Mouse (Mus musculus): ENCODE measurements at regions not wholly inside any gene's neighbourhood (a gene's known extent, or its start where the extent isn't known, plus 50 kb on each side); places are given as distances from the start of the nearest gene placed in this dataset.

DNA sequence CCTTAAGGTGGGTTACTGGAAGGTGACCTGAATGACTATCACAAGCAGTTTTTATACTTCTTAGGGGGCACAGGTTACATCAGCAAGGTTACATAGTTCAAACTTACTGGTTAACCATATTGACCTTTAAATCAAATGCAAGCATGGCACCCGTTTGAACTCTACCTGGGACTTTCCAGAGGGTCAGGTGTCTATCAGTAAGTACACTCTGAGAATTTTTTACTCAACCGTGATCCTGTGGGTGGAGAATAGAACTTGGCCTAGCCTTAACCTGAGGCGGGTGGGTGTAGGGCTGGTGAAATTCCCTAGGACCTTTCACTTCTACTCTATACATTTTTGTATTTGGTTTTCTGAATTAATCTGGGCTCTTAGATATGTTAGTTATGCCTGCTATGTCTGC lies 170.5 kb upstream of the Rasa1 start:
- Histone ChIP-seq H3K9me3 (ENCODE audit: control insufficient read depth, low read length) (no peaks in the 10 kb centered on the region), H3K27ac (replicated peaks; ENCODE audit: low read depth, low read length) (no peak overlapping the region), H3K36me3 (ENCODE audit: control insufficient read depth, insufficient read depth, low read length) (no peaks in the 10 kb centered on the region), H3K4me1 (ENCODE audit: control insufficient read depth, insufficient read depth, low read length) (no peaks in the 10 kb centered on the region), H3K4me3 (replicated peaks; ENCODE audit: low read depth, low read length) (no peak overlapping the region), H3K4me2 (ENCODE audit: low read length) (no peak overlapping the region), H3K27me3 (ENCODE audit: control insufficient read depth, insufficient read depth, low read length) (no peaks in the 10 kb centered on the region), H3K9ac (replicated peaks; ENCODE audit: low read length) (no peak overlapping the region)
- ATAC-seq (ENCODE audit: low FRiP score, low TSS enrichment) (no peak), DNase-seq (no peak)
- WGBS = 91% methylated on average over 3 of the region's 3 CpGs

DNA sequence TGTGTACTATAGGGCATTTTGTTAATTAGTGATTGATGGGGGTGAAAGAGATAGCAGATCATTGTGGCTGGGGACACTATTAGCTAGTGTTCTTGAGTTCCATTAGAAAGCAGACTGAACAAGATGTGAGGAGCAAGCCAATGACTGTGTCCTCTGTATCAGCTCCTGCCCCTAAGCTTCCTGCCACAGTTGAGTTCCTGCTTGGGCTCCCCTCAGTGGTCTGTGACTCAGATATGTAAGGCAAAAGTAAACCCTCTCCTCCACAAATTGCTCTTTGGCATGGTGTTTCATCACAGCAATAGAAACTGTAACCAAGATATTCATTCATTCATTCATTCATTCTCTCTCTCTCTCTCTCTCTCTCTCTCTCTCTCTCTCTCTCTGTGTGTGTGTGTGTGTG lies 169.7 kb upstream of the Rasa1 start:
- Histone ChIP-seq H3K4me2 (ENCODE audit: low read length) (no peak overlapping the region), H3K4me3 (replicated peaks; ENCODE audit: low read depth, low read length) (no peak overlapping the region), H3K9ac (replicated peaks; ENCODE audit: low read length) (no peak overlapping the region), H3K36me3 (ENCODE audit: control insufficient read depth, insufficient read depth, low read length) (no peaks in the 10 kb centered on the region), H3K9me3 (ENCODE audit: control insufficient read depth, low read length) (no peaks in the 10 kb centered on the region), H3K4me1 (ENCODE audit: control insufficient read depth, insufficient read depth, low read length) (no peaks in the 10 kb centered on the region), H3K27me3 (ENCODE audit: control insufficient read depth, insufficient read depth, low read length) (no peaks in the 10 kb centered on the region), H3K27ac (replicated peaks; ENCODE audit: low read depth, low read length) (no peak overlapping the region)
- DNase-seq (no peak), ATAC-seq (ENCODE audit: low FRiP score, low TSS enrichment) (no peak)

- DNase-seq (no peak), ATAC-seq (ENCODE audit: low FRiP score, low TSS enrichment) (no peak)
- WGBS = 95% methylated on average over 1 of the region's 1 CpGs
- Histone ChIP-seq H3K27me3 (ENCODE audit: control insufficient read depth, insufficient read depth, low read length) (no peaks in the 10 kb centered on the region), H3K27ac (replicated peaks; ENCODE audit: low read depth, low read length) (no peak overlapping the region), H3K36me3 (ENCODE audit: control insufficient read depth, insufficient read depth, low read length) (no peaks in the 10 kb centered on the region), H3K9ac (replicated peaks; ENCODE audit: low read length) (no peak overlapping the region), H3K4me2 (ENCODE audit: low read length) (no peak overlapping the region), H3K9me3 (ENCODE audit: control insufficient read depth, low read length) (no peaks in the 10 kb centered on the region), H3K4me3 (replicated peaks; ENCODE audit: low read depth, low read length) (no peak overlapping the region), H3K4me1 (ENCODE audit: control insufficient read depth, insufficient read depth, low read length) (no peaks in the 10 kb centered on the region)
These were observed 150.7 kb upstream of the Rasa1 start for GRCm38 (mm10) chr13:85439581-85439980.

DNA sequence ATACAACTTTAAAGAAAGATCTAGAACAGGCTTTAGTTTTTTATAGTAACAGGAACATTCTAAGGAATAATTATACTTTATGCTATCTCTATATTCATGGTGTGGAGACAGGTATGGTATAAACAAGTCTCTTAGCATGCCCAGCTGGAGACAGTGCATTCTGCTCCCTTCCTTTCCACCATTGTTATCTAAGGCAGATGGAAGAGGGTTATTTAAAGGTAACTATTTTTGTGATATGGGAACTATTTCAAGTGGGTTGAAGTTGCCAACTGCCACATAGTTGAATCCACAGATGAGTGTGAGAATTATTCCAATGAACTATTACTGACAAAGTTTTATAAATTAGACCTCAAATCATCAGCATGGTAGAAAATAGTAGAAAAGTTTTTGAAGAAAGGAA lies 148.9 kb upstream of the Rasa1 start:
- no peak for ATAC-seq (ENCODE audit: low FRiP score, low TSS enrichment)
- Histone ChIP-seq H3K9ac (replicated peaks; ENCODE audit: low read length) (no peak overlapping the region), H3K27ac (replicated peaks; ENCODE audit: low read depth, low read length) (no peak overlapping the region), H3K4me1 (ENCODE audit: control insufficient read depth, insufficient read depth, low read length) (no peaks in the 10 kb centered on the region), H3K27me3 (ENCODE audit: control insufficient read depth, insufficient read depth, low read length) (no peaks in the 10 kb centered on the region), H3K4me2 (ENCODE audit: low read length) (no peak overlapping the region), H3K9me3 (ENCODE audit: control insufficient read depth, low read length) (no peaks in the 10 kb centered on the region), H3K4me3 (replicated peaks; ENCODE audit: low read depth, low read length) (no peak overlapping the region), H3K36me3 (ENCODE audit: control insufficient read depth, insufficient read depth, low read length) (no peaks in the 10 kb centered on the region)
- no peak for DNase-seq

- H3K4me3 ChIP-seq (replicated peaks; ENCODE audit: low read depth, low read length) = no peak overlapping the region
- H3K27me3 ChIP-seq (ENCODE audit: control insufficient read depth, insufficient read depth, low read length) = no peaks in the 10 kb centered on the region
- 86% methylated on average over 4 of the region's 4 CpGs for WGBS
- H3K4me2 ChIP-seq (ENCODE audit: low read length) = no peak overlapping the region
- H3K27ac ChIP-seq (replicated peaks; ENCODE audit: low read depth, low read length) = no peak overlapping the region
- H3K36me3 ChIP-seq (ENCODE audit: control insufficient read depth, insufficient read depth, low read length) = no peaks in the 10 kb centered on the region
- DNase-seq (no peak), ATAC-seq (ENCODE audit: low FRiP score, low TSS enrichment) (no peak)
- H3K9ac ChIP-seq (replicated peaks; ENCODE audit: low read length) = no peak overlapping the region
- no peaks in the 10 kb centered on the region for H3K4me1 ChIP-seq (ENCODE audit: control insufficient read depth, insufficient read depth, low read length)
- no peaks in the 10 kb centered on the region for H3K9me3 ChIP-seq (ENCODE audit: control insufficient read depth, low read length)
These were observed 148.1 kb upstream of the Rasa1 start for GRCm38 (mm10) chr13:85437009-85437408.

- H3K9ac ChIP-seq (replicated peaks; ENCODE audit: low read length) = no peak overlapping the region
- no peak for DNase-seq
- WGBS = 95% methylated on average over 1 of the region's 1 CpGs
- H3K36me3 ChIP-seq (ENCODE audit: control insufficient read depth, insufficient read depth, low read length) = no peaks in the 10 kb centered on the region
- ATAC-seq (ENCODE audit: low FRiP score, low TSS enrichment) = no peak
- no peaks in the 10 kb centered on the region for H3K9me3 ChIP-seq (ENCODE audit: control insufficient read depth, low read length)
- no peak overlapping the region for H3K4me2 ChIP-seq (ENCODE audit: low read length)
- no peak overlapping the region for H3K27ac ChIP-seq (replicated peaks; ENCODE audit: low read depth, low read length)
- H3K4me1 ChIP-seq (ENCODE audit: control insufficient read depth, insufficient read depth, low read length) = no peaks in the 10 kb centered on the region
- no peak overlapping the region for H3K4me3 ChIP-seq (replicated peaks; ENCODE audit: low read depth, low read length)
- no peaks in the 10 kb centered on the region for H3K27me3 ChIP-seq (ENCODE audit: control insufficient read depth, insufficient read depth, low read length)
These were observed 147.3 kb upstream of the Rasa1 start for GRCm38 (mm10) chr13:85436254-85436653.

DNA sequence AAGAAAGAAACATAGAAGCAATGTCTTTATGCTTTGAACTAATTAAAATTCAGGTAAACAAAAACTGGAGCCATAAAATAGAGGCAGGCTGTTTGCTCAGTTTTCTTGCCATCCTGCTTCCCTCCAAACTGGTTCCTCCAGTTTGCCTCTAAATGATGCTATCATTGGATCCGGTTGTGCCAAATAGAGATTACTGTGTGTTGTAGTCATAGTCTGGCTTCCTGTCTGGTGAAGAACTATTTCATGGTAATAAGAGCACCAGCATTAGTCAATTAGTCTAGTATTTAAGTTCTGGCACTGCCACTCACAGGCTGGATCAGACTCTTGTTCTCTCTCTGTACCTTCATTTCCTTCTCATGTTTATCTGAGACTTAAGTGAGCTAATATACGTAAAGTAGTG lies 141.9 kb upstream of the Rasa1 start:
- Histone ChIP-seq H3K27me3 (ENCODE audit: control insufficient read depth, insufficient read depth, low read length) (no peaks in the 10 kb centered on the region), H3K4me2 (ENCODE audit: low read length) (no peak overlapping the region), H3K4me3 (replicated peaks; ENCODE audit: low read depth, low read length) (no peak overlapping the region), H3K36me3 (ENCODE audit: control insufficient read depth, insufficient read depth, low read length) (no peaks in the 10 kb centered on the region), H3K9ac (replicated peaks; ENCODE audit: low read length) (no peak overlapping the region), H3K9me3 (ENCODE audit: control insufficient read depth, low read length) (no peaks in the 10 kb centered on the region), H3K27ac (replicated peaks; ENCODE audit: low read depth, low read length) (no peak overlapping the region), H3K4me1 (ENCODE audit: control insufficient read depth, insufficient read depth, low read length) (no peaks in the 10 kb centered on the region)
- WGBS = 93% methylated on average over 2 of the region's 2 CpGs
- ATAC-seq (ENCODE audit: low FRiP score, low TSS enrichment) (no peak), DNase-seq (no peak)

- Histone ChIP-seq H3K9me3 (ENCODE audit: control insufficient read depth, low read length) (no peaks in the 10 kb centered on the region), H3K27ac (replicated peaks; ENCODE audit: low read depth, low read length) (no peak overlapping the region), H3K4me2 (ENCODE audit: low read length) (no peak overlapping the region), H3K4me1 (ENCODE audit: control insufficient read depth, insufficient read depth, low read length) (no peaks in the 10 kb centered on the region), H3K9ac (replicated peaks; ENCODE audit: low read length) (no peak overlapping the region), H3K27me3 (ENCODE audit: control insufficient read depth, insufficient read depth, low read length) (no peaks in the 10 kb centered on the region), H3K36me3 (ENCODE audit: control insufficient read depth, insufficient read depth, low read length) (no peaks in the 10 kb centered on the region), H3K4me3 (replicated peaks; ENCODE audit: low read depth, low read length) (no peak overlapping the region)
- WGBS = 83% methylated on average over 3 of the region's 3 CpGs
- ATAC-seq (ENCODE audit: low FRiP score, low TSS enrichment) = no peak
- no peak for DNase-seq
These were observed 141.1 kb upstream of the Rasa1 start for GRCm38 (mm10) chr13:85430040-85430439.

GRCm38 (mm10) chr13:85418671-85419070 lies 129.7 kb upstream of the Rasa1 start:
- ATAC-seq (ENCODE audit: low FRiP score, low TSS enrichment) (no peak), DNase-seq (no peak)
- Histone ChIP-seq H3K36me3 (ENCODE audit: control insufficient read depth, insufficient read depth, low read length) (no peaks in the 10 kb centered on the region), H3K4me2 (ENCODE audit: low read length) (no peak overlapping the region), H3K4me3 (replicated peaks; ENCODE audit: low read depth, low read length) (no peak overlapping the region), H3K9me3 (ENCODE audit: control insufficient read depth, low read length) (no peaks in the 10 kb centered on the region), H3K9ac (replicated peaks; ENCODE audit: low read length) (no peak overlapping the region), H3K27me3 (ENCODE audit: control insufficient read depth, insufficient read depth, low read length) (no peaks in the 10 kb centered on the region), H3K27ac (replicated peaks; ENCODE audit: low read depth, low read length) (no peak overlapping the region), H3K4me1 (ENCODE audit: control insufficient read depth, insufficient read depth, low read length) (no peaks in the 10 kb centered on the region)
- WGBS = 91% methylated on average over 1 of the region's 1 CpGs
